Mouse (Mus musculus): ENCODE measurements around the gene Tubb3.

DNA sequence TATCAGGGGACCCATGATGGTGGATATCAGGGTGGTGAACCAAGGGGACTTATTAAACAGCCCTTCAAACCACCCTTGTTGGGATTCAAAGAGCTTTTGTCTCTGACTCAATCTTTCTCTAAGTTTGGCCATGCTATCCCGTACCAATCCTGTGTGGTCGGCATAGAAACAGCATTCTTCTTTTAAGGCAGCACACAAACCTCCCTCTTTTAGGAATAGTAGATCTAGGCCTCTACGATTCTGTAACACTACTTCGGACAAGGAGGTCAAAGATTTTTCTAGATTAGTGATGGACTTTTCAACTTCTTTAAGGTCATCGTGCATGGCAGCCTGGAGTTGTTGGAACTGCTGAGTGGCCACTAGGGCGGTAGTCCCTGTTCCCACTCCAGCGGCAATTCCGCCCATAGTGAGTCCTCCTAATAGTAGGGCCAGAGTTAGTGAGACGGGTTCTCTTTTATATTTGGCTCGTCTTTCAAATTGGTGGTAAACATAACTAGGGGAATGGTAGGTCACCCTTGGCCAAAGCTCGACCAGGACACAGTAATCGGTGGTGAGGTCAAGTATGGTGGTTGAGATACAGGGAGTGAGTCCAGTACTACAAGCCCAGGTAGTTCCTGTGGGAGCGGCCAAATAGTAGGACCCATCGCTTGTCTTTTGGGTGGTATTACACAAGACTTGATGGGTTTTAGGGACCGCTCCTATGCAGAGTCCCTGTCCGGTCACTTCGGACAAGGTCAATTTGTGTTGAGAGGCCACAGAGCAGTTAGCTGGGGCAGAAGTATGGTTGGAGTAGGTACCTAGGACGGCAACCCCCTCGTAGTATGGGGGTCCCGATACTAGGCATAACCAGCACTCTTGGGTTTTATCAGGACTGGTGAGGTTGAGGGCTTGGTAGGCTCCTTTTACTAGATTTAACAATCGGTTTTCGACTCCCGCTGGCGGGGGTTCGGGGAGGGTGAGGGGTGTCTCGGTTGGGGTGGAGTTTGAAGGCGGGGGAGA, 15.6 kb downstream of the Tubb3 start:
- TF ChIP-seq CTCF (IDR thresholded peaks at IDR 0.05; ENCODE audit: low read depth) (no peak), EP300 (IDR thresholded peaks at IDR 0.05; ENCODE audit: low read depth) (no peak)
